Mouse (Mus musculus) layer of hippocampus, adult 9-10 months (tissue): ENCODE measurements around the gene Cdk17.

Experiments
- DNase-seq: peaks from one replicate; pipeline ENCODE4 v3.0.0; 2022; ENCODE audit warnings: low spot score

Cdk17 gene

DNA sequence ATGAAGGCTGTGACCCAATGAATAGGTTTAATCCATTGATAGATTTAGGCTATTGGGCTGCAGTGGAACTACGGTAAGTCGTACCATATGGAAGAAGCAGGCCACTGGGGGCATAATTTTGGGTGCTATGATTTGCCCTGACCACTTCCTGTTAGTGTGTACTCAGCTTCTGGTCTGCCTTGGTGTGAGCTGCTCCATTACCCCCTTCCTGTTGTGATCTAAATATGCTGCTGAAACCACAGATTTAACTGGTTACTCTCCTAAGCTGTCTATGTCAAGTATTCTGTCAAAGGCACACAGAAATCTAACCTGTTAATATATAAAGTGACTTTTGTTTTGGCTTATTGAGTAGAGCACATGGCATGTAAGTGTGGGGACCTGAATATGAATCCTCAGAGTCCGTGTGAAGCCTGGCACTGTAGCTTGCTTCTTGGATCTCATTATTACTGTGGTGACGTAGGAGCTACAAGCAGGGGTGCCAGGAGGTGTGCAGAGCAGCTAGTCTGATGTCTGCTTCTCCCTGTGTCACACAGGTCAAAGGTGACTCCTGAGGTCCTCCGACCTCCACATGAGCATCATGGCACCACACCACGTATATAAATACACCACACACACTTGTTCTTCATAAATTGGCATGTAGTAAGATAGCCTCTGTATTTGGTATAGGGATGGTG, 10.6 kb downstream of the Cdk17 start:
- no peak for DNase-seq

DNA sequence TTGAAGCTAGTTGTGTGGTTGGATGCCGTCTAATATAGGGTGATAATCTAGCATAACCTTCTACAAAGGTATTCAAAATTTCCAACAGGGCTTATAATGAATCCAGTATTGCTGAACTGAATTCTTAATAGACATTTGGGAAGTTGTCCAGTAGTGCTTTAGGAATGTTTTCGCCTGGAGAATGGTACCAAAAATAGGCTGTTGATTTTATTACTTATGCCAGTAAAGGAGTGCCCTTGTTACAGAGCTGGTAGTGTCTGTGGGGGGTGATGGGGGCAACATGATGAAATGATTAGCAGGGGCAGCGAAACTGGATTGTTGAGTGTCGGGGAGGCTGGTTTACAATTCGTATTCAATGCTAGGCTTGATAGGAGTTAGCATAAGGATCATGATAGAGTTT, 16.8 kb downstream of the Cdk17 start:
- DNase-seq: no peak

DNA sequence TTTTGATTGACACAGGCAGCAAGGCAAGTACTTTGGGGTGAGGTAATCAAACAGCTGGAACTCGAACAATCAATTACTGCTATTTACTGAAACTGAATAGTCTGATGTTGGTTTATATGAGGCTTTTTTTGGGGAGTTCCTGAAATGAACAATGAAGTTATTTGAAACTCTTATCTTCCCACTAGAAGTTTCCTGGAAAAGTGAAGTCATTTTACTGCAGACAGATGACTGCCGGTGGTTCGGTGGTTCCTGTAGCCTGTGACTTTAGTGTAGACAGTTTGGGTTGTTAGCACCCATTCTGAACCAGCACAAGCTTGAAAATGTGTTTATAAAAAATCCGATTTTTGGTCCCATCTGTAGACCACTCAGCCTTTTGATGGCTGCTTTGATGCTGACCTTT, 17.2 kb downstream of the Cdk17 start:
- DNase-seq: no peak

DNA sequence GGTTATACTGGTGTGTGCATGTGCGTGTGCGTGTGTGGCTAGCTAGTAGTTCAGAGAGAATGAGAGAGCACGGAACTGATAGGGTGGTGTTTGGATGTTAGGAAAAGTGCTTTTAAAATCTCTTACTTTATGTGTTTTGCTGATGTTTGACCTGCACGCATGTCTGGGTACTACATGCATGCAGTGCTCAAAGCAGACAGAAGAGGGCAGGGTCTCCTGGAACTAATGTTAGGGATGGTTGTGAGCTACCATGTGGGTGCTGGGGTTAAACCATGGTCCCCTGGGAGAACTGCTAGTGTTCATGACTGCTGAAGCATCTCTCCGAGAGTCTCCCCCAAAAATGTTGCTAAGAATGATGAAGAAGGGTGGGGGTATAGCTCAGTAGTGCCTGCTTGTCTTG, 18.0 kb downstream of the Cdk17 start:
- no peak for DNase-seq

DNA sequence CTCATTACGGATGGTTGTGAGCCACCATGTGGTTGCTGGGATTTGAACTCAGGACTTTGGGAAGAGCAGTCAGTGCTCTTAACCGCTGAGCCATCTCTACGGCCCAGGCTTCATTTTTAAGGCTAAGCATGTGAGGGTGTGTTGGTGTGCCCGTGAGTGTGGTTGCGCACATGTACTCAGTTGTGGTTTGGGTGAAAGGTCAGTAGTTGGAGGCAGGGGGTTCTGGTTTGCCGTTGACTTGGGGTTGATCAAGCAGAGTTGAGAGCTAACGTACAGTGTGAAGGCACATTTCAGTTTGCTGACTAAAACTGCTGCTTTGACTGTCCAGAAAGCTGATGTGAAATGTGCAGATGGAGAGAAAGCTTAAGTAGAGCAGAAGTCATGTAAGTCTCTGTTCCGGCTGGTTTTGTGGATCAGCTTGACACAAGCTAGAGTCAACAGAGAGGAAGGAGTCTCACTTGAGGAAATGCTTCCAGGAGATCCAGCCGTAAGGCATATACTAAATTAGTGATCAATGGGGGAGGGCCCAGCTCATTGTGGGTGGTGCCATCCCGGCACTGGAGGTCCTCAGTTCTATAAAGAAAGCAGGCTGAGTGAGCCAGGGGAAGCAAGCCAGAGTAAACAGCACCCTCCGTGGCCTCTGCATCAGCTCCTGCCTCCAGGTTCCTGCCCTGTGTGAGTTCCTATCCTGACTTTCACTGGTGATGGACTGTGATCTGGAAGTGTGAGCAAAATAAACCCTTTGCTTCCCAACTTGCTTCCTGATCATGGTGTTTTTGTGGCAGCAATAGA, 19.2 kb downstream of the Cdk17 start:
- no peak for DNase-seq

DNA sequence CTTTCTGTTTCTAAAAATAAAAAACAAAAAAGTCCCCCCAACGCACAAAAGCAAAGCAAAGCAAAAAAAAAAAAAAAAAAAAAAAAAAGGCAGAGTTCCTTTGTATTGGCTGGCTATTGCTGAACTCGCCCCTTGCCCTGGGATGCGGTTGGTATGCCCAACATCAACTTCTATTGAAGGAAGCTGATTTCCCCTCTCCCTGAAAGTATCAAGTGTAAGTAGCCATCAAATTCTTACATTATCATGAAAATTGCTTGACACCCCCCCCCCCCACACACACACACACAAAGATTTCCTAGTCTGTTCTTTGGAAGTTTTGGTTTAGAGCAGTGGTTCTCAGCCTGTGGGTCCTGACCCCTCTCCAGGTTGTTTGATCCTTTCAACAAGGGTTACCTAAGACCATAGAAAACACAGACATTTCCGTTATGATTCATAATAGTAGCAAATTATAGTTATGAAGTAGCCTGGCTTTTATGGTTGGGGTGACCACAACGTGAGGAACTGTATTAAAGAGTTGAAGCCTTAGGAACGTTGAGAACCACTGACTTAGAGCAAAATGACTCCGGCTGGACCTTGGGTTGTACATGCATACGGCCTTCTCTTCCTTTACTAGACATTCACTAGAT, 23.8 kb downstream of the Cdk17 start:
- DNase-seq: no peak

DNA sequence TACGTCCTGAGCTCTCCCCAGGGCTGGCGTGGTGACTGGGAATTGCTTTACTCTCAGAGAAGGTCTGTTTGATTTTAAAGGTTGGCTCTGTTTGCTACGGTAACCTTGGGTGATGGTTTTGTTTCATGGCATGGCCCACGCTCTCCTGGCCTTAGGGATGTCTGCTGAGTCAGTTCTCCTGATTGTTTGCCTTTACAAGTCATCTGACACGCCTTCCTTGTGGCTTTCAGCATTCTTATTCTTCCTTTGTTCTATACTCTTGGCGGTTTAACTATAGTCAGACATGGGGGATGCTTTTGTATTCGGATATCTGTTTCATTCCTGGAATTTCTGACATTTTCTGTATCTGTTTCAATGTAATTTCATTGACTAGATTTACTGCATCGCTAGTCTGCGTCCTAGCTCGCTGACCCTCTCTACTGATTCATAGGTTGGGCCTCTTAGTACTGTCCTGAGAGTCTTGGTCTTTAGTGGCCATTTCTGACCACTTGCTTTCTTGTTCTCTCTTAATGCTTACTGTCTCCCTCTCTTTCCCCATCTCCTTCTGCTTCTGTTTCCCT, 27.8 kb downstream of the Cdk17 start:
- no peak for DNase-seq

DNA sequence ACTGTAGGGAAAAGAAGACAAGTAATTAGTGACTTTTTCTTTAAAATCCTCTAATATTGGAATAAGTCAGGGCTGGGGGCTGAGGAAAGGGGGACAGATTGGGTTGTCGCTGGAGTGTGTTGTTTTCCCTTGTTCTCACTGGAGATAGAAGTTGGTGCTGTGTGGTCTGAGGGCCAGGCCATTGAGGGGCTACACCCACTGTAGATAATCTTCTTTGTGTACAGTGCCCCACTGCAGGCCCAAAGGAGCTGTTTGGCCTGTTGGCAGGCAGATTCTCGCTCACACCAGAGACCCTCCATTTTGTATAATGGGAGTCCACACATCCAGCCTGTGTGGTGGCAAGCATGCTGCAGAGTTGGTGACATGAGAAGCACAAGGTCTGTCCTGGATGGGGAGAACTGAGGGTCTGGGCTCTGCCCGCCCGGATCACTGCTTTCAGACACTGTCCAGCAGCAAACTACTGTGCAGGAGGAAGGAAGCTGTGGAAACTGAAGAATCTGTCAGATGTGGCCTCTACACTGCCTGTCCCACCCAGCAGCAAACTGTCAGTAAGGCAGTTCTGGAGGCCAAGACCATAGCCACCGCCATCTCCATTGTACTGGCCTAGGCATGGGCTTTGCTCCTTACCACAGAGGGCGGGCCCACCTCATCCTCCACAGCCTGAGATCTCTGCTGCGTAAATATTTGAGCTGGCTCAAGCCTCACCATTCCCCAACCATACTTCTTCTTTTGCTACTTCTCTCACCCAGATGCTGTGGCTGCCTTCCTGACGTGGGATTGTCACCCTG, 30.0 kb downstream of the Cdk17 start:
- no peak for DNase-seq

DNA sequence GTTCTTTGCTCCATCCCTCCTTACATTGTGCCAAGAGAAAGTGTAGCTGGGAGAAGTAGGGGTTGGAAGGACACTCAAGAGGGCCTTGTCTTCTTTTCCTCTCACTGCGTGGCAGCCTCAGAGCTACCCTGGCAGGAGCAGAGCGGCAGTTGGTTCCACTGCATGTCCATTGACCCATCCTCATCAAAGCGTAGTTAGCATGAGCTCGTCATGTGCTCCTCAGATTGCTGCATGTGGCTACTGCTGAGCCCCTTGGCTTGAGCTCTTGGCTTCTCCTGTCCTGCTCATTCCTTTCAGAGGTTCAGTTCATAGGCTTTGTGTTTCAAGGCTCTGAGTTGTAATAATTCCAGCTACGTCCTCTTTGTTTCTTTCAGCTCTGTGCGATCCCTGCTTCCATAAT, 36.4 kb downstream of the Cdk17 start:
- no peak for DNase-seq

DNA sequence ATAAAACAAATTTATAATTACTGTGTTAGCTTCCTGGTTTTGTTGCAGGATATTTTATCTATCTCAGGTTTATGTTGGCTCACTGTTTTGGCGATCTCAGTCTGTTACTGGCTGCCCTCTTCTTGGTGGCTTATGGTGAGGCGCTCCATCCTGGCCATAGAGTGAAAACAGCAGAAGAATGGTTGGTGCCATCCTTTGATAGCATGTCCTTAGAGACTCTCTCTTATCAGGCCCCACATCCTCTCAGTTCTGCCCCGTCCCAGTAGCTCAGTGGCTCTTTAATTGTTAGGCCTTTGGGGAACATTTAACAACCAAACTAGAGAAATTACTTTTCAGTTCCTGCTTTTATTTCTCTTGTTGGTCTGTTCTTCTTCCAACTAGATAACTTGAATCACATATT, 38.3 kb downstream of the Cdk17 start:
- DNase-seq: no peak

DNA sequence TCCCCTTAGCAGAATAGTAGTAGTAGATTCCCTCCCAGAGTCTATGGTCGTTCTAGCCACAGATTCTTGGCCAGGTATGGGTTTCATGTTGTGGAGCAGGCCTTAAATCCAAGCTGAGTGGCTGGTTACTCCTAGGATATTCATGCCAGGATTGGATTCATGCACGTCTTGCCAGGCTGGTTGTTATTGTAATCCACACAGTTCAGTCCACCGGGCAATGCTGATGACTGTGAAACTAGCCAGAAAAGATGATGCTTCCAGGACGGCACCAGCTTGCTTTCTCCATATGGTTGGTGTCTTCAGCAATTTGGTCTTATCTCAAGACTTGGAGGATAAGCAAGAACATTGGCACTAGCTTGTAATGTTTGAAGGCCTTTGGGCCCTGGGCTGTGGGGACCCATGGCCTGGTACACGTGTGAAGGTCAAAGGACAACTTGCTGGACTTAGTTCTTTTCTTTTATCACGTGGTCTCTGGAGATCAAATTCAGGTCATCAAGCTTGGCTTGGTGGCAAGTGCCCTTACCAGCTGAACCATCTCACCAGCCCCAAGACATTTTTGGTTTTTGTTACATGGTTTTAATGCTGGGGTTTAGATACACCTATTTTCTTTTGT, 41.3 kb downstream of the Cdk17 start:
- DNase-seq: no peak

DNA sequence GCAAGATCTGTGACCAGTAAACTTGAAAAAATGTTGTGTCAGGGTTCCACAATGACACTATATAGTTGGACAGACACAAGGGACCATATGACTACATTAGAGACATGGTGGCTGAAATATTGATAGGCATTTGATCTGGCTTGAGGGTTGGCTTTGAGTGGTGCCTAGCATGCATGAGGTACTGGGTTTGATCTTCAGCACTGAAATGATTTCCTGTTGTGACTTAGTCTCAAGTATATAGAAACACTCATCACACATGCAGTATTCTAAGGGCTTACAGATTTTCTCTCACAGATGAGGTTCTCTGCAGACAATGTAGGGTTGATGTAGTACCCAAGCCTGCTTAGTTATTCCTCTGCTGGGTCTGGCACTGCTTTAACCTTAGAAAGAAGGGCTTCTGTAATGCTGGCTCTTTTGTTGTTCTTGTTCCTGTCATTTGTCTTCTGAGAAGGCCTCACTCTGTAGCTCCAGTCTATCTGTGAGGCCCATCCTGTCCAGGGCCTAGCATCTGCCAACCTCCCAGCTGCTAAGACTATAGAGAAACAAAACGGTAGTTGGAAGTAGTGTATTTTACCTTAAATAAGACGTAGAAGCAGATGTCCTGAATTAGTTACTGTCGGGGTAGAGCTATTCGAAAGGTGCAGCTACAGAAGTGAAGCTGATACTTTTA, 44.7 kb downstream of the Cdk17 start:
- no peak for DNase-seq

DNA sequence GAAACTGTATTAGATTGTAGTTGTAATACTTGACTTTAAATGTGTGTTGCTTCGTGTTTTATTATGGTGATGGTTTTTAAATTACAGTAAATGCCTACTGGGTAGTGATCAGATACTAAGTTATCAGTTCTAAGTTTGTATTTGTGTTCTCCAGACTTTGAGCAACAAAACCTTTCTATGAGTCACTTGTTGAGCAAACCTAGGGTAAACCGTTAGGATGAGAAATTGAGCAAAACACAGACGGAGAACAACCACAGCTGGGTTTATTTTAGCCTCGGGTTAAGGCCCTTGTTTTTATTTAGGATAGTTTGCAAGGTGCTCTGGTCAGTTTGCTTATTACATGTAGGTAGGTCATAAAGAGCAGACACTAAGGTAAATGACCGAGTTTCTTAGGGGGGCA, 46.5 kb downstream of the Cdk17 start:
- no peak for DNase-seq

DNA sequence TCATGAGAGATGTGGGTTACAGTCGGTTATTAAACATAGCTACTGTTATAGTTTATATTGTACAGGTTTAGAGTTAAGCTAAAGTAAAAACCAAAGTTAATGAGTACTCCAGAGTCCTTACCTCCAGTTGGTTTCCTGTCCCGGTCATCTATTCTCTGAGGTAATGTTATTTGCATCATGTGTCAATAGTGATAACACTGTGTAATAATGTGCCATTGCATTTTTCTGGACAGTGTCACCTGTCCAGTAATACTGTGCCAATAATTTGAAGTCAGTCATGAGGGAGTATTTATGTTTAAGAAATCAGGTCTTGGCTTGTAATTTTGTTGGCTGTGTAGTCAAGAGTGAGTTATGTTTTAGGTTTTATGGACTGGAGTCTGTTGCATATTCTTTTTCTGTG, 52.0 kb downstream of the Cdk17 start:
- no peak for DNase-seq

DNA sequence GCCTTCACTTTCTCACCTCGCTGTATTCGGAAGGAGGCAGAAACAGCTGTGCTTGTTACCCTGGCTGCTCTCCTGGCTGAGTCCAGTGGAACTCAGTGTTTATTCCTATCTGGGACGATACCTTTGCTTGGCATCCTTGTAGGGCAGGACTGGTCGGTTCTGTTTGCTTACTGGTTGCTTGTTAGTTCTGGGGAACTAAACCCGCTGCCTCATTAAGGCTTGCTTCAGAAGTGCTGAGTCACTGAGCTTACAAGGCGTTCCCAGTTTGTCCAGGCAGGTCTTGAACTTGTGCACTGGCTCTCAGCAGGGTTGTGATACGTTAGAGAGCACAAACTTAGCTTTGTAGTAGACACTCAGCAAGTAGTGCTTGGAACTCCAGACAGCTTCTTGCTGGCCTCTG, 52.7 kb downstream of the Cdk17 start:
- DNase-seq: no peak

DNA sequence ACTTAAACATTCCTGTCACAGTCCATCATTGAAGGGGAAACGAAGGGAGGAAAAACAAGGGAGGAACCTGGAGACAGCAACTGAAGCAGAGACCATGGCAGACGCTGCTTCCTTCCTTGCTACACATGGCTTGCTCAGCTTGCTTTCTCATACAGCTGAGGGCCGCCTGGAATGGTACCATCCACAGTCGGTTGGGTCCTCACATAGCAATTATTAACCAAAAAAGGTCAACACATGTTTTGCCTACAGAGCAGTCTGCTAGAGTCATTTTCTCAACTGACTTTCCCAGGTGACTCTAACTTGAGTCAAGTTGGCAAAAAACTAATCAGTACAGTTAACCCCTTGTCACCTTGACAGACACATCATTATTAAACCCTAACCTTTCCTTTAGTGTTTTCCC, 53.6 kb downstream of the Cdk17 start:
- DNase-seq: no peak

DNA sequence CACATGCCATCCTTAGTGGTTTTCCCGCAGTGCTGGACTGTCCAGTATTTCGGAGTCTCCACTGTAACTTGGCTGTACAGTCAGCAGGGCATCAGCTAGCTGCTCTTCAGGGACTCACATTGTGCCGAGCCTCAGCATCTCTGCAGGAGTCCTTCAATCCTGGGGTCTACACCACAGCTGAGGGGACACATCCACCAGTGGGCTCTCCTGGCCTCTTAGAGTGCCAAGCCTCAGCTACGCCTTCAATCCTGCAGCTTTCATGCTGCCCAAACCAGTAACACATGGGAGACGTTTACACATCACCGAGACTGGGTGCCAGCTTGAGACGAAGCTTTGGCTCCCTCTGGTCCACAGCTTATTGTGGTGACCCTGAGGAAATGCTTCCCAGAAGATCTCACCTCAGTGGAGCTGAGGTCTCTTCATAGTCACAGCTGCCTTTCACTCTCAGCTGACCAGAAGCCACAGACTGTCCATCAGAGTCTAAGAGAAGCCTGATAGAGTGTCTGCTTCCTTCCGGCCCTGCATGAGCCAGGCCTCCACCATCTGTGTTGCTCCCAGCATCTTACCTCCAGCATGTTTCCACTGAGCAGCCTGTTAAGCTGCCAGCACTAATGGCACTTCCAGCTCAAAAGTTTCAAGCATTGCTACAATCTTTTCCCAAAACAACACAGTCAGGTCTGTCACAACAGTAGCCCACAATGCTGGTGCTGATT, 54.5 kb downstream of the Cdk17 start:
- DNase-seq: no peak

DNA sequence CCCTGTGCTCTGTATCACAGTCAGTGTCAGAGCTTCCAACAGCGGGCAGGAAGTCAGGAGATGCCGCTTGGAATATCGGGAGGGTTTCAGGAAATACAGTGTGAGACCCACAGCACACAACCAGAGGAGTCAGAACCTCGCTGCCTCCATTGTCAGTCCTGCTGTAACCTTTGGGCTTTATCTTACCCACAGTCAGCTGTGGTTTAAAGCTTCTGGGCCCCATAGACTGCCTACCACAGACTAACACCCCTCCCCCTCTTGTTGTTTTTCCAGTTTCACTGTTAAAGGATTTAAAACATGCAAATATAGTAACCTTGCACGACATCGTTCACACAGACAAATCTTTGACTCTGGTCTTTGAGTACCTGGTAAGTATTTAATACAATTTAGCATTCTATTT, 65.1 kb downstream of the Cdk17 start:
- no peak for DNase-seq

DNA sequence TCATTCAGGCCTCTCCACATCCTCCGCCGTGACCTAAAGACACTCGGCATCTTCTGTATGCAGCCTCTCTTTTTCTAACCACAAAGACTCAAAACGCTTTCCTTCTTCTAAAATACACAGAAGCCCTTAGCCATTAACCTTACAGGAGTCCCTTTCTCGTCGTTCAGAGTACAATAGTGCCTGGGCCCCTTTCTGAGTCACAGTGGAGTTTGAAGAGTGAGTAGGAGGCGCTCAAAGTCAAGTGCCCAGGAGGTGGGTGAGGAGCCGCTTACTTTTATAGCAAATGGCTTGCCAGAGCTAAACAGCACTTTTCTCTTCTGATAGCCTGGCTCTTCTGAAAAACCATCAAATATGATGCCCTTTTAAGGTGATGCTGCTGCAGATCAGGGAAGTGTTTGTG, 67.2 kb downstream of the Cdk17 start:
- DNase-seq: no peak

DNA sequence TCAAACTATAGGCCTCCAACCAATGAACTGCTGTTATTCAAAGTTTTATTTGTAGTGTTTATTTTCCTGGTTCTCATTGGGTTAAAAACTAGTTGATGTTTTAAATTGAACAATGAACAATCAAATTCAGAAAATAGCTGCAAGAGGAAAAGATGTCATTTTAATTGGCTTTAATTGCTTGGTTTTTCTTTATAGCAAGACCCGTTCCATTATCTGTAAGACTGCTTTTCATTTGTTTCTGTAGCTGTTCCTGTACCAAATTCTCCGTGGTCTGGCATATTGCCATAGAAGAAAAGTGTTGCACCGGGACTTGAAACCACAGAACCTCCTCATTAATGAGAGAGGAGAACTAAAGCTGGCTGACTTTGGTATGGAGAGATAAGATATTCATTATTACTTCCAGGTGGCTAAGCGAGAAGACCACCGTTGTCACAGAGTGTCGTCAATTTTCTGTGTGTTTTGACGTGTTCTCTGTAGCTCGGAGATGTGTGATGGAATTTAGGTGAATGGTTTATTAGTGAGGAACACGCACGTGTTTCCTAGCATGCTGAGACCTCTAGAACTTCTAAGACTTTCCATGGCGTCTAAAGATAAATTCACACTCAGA, 67.8 kb downstream of the Cdk17 start:
- DNase-seq: no peak
